Mouse (Mus musculus) small intestine, adult 2 months (tissue): ENCODE results near the gene Platr17.
A peak's percentile ranks its signal among the peaks of the same experiment; 100 is the strongest.

Source experiments
- CTCF ChIP-seq: fragments of 200-500 bp; IDR thresholded peaks from 2 replicates; pipeline ENCODE4 v1.5.1; 2012; ENCODE audit warnings: low read depth, mild to moderate bottlenecking, control low read depth, inconsistent platforms, low read length, moderate library complexity, mixed read lengths; ENCODE audit not compliant: insufficient replicate concordance, insufficient read length; ENCODE audit errors: extremely low read depth
- POLR2A ChIP-seq: fragments of 200-500 bp; IDR thresholded peaks from 2 replicates; pipeline ENCODE4 v1.6.1; 2012; ENCODE audit warnings: low read depth, mild to moderate bottlenecking, control low read depth, inconsistent platforms, low read length, moderate library complexity

DNA sequence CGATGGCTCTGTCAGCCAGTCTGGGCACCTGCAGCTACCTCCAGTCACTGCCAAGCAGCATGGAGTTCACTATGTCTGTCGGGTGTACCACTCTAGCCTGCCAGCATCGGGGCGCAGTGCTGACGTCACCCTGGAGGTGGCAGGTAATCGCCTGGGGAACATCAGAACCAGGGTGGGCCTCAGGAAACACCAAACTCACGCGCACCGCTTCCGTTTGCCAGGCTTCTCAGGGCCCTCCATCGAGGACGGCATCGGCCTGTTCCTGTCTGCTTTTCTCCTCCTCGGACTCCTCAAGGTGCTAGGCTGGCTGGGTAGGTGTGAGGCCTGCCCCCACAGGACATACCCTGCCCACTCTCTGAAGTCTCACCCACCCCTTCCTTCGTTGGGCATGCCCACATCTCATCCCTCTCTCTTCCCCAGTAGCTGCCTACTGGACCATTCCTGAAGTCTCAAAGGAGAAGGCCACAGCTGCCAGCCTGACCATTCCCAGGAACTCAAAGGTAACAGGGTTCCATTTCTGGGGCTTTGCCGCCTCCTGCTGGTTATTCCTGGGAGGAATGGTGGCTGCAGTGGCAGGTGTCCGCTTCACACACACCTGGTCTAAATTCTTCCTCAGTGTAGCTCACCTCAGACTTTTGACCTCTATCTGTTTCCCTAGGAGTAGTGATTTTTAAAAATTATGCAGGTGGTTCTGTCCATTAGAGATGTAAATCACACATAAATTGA, 21.4 kb downstream of the Platr17 start:
- peak; percentile 56; the same call in 1 of the 2 replicates for TF ChIP-seq CTCF
- TF ChIP-seq POLR2A: no peak
